Mouse (Mus musculus) right cerebral cortex, postnatal 14 days (tissue): ENCODE measurements at regions not wholly inside any gene's neighbourhood (a gene's known extent, or its start where the extent isn't known, plus 50 kb on each side); places are given as distances from the start of the nearest gene placed in this dataset.

ENCODE experiments used
- DNase-seq: peaks from one replicate; pipeline ENCODE4 v3.0.0; 2022

DNA sequence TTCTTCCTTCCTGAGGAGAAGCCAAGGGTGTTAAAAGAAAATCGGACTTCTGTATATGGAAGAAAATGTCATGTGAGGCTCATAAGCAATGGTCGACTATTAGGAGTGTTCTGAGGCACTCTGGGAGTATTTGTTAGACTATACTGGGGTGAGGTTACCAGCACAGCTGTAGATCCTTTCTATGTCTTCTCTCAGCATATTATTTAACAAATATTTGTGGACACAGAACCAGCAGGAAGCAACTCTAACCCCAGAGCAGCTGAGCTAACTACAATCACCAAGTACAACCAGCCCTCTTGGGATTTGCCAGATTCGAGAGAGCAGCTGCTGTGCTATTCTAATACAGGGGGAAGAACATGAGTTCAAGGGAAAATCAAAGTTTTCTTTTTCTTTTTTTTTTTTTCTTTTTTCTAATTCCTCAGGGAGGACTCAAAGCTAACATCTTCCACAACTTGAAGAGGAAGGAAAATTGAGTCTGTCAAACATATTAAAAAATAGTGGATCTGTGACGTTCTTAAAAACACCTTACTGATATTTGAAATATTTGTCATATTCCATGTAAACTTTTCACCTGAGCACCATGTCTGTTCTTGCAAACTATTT, 933.3 kb upstream of the Cited2 start:
- DNase-seq: no peak

DNA sequence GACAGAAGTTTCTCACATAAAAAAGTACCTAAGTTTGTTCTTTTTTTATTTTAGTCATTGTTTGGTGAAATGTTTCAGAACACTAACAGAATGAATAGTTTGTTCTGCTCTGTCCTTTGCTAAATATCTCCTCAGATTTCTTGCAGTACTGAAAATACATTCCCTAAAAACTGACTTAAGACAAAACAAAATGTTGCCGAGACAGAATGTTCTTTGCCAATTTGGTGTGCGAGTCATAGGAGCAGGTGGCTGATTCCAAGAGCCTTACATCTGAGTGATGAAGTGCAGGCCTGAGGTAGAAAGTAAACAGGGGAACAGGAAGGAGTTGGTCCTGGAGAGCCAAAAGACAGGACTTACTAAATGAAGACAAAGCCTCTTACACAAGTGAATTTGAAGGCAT, 919.0 kb upstream of the Cited2 start:
- DNase-seq: no peak

- DNase-seq: no peak
These were observed 912.3 kb upstream of the Cited2 start for GRCm38 (mm10) chr10:16810716-16811115.

DNA sequence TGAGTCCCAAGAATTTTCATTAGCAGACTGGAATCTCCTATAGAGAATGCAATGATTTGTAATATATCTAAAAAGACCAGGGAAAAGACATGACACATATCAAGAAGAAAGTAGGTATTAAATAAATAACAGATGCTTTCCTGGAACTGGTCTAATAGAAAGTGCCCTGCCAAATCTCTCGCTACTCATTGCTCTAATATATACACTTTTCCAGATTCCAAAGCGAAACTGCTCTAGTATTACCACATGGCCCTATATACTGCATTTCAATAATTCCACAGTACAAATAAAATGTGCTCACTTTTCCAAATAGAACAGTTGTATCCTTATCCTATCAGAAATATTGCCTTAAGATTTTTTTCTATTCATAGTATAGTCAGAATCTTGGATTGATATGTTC, 909.0 kb upstream of the Cited2 start:
- no peak for DNase-seq

DNA sequence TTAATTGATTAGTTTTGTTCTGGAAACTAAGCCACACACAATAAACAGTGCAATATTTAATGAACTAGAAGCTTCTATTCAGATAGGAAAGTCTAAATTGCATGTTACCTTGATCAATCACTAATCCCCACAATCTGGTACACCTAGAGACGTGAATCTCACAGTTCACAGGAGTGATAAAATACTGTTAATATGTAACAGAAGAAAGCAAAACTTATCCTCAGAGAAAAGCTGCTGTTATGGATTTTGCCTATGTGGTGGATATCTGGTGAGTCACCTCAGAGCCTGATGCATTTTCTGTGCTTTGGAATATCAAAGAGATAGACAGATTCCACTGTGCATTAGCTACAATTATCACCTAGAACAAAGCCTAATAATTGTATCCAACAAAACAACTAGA, 861.5 kb upstream of the Cited2 start:
- DNase-seq: no peak

DNA sequence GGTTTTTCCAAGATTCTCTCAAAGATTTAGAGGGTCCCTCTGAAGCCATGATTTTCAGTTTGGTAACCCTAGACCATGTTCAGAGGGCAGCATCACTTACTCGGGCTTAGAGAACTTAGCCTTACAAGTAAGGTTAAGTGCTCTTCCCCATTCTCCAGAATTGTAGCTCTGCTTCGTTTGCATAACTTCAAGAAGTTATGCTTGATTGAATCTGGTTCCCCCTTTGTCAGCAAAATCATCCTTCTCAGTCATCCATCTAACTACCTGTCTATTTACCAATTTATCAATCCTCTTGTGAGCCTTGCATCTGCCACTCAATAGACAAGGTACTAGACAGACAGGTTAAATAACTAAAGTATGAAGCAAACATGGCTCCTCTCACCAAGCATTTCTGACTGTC, 856.1 kb upstream of the Cited2 start:
- no peak for DNase-seq

DNA sequence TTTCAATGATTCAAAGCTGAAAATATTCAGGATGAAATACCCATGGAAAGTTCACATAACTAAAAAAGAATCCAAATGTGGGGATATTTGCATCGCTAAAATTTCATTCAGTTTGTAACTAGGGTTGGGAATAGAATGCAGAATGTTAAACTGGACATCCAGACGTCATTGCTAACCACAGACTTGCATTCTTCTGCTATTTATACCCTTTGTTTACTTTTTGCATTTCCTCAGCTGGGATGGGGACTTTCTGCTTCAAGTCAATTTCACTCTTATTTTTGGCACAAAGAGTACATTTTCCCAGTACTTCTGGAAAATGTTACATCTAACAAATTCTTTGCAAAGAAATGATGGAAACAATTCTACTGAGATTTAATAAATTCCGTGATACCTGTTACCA, 848.9 kb upstream of the Cited2 start:
- no peak for DNase-seq

- DNase-seq: no peak
These were observed 844.8 kb upstream of the Cited2 start for GRCm38 (mm10) chr10:16878197-16878596.

- DNase-seq: no peak
These were observed 829.7 kb upstream of the Cited2 start for GRCm38 (mm10) chr10:16893316-16893715.

DNA sequence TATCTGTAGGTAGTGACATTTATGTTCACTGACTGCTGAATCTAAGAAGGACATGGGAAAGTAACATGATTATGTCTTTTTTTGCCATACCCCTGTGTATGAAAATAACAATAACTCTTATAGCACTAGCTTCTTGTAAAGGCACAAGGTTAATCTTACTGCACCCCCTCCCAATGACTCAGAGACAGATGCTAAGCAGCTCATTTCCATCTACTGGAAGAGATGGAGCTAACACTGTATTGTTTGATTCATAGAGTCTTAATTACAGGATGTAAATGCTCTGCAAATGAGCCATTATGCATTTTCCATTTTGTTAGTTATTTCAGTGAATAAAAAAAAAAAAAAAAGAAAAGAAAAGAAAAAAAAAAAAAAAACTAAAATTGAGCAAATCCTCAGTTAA, 827.7 kb upstream of the Cited2 start:
- no peak for DNase-seq

DNA sequence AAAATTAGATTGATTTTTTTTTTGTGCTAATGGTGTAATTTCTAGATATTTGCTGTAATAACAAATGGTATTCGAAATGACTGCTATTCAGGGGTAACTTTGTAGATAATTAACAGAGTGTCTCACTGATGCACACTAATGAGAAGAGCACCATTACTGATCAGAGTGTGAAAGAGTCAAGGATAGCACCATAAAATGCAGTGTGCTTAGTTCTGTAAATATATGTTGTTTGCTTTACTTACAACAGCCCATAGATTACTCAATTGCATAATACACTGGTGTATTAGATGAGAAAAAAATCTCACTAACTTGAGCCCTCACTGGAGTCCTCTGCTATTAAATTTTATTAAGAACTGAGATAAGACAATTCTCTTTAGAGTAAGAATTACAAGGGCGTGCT, 800.1 kb upstream of the Cited2 start:
- DNase-seq: no peak

DNA sequence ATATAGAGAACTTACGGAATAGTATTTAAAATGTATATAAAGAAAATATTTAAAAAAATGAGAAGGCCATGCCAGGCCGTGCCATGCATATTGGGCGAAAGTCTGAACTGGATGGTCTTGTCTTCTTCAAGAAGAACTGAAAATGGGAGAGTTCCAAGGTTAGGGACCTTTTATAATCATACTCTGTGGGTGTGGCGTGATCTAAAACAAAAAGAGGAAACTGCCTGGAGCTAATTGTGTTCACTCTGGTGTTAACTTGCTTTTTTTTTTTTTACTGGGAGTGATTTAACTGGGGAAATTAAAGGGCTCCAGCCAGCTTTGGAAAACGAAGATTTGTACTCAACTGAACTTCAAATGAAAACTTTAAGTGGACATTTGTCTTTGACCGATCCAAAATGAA, 799.2 kb upstream of the Cited2 start:
- DNase-seq: no peak

- no peak for DNase-seq
These were observed 785.3 kb upstream of the Cited2 start for GRCm38 (mm10) chr10:16937705-16938104.

DNA sequence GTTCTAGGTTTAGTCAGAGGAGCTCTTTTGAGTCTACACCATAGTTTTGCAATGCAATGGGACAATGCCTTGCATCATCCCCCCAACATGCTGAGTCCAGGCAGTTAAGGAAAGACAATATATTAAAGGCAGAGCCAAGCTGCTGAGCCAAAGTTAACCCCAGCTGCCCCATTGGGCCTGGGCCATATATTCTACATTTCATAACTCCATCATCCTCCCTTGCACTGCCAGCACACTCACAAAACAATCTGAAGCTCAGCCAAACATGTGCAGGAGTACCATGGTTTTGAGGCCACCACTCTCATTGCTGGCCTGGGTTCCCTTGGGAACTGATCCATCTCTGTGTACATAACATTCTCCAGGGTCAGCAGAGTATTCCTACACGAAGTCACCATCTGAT, 771.4 kb upstream of the Cited2 start:
- no peak for DNase-seq

DNA sequence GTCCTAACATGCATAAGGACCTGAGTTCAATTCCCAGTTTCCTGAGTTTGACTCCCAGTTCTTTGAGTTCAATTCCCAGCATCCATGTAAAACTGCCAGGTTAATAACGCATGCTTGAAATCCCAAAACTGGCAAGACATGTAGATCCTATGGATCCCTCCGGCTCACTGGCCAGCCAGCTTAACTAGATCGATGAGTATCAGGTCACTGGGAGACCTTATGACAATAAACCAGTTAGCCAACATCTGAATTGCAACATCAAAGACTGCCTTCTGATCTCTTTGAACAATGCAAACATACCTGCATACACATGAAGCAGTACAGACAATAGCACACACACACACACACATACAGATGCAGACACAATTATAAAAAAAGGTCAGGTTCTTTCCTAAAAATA, 762.0 kb upstream of the Cited2 start:
- DNase-seq: no peak

GRCm38 (mm10) chr10:16962463-16962862, 760.6 kb upstream of the Cited2 start:
- DNase-seq: no peak

- no peak for DNase-seq
These were observed 744.2 kb upstream of the Cited2 start for GRCm38 (mm10) chr10:16978770-16979169.

DNA sequence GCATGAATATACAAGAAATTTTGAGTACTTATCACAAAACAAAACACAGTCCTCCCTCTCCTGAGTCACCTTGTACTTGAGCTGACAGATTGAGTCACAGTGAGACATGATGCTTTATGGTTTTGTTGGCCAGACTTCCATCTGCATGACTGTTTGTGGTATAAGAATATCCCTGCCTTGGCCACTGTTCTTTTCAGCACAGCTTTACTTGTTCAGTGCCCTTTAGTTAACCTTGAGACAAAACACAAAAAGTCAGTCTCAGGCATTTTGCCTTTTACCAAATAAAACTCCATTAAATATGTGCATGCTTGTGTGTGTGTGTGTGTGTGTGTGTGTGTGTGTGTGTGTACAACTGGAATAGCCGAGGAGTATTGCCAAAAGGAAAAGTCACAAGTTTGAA, 732.8 kb upstream of the Cited2 start:
- DNase-seq: no peak

DNA sequence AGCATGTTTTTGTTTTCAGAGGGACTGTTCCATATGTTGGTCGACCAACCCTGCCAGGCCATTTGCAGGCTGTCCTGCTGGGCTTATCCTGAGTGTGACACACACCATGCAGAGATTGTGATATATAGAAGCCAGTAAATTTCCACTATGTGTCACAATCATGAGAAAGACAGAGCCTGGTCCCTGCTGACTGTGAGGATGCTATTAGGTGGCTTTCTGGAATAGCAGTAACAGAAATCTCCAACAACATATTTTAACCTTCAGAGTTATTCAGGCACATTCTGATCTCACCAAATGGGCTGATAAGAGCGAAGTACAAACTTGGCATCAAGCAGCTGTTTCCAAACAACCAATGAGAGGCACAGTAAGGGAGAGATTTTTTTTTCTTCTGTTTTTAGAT, 729.2 kb upstream of the Cited2 start:
- no peak for DNase-seq

DNA sequence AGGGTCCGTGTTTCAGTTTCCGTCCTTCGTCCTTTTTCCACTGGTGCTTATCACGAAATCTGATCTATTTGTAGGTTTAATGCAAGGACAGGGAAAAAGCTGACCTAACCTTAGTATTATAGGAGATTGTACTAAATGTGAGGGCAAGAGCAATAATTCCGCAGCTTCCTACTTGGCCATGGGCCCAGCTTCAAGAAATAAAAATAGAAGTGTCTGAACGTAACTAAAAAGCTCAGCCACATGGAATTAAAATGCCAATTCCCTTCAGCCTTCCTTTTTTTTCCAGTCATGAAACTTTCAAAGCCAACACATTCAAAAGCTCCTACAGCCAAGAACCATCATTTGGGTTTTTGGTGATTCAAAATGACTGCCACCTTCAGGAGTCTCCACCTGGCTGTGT, 728.5 kb upstream of the Cited2 start:
- no peak for DNase-seq

DNA sequence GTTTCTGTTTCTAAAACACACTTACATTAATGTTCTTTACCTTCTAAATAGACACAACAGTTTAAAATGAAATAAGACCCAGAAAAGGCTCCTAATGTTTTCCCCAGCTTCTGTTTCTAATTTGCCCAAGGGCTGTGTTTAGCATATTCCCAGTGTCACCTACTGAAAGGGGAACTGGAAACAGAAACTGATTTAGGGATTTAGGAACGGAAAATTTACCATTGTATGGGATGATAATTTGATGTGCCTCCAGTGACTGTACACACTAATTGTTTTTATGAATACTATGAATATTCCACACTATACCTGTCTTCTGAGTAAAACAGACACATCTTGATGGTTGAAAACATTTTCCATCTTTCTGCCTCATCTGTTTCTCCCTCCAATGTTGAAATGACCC, 728.0 kb upstream of the Cited2 start:
- DNase-seq: no peak

GRCm38 (mm10) chr10:16996820-16997466, 726.1 kb upstream of the Cited2 start:
- DNase-seq: no peak

DNA sequence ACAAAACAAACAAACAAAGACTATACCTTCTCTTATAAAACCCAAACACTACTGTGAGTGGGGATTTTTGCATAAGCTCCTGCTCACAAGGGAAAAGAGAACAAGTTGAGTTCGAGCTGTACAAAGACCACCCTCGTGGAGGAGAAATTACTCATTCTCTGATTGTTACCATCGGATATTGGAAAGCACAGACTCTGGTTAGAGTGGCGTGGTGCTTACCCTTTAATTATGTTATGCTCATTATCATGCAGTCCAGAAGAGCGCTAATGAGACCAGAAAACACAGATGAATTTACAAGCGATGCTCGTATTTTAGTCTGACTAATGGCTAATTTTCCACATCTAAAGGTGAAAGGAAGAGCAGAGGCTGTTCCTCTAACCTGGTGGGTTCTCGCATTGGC, 721.7 kb upstream of the Cited2 start:
- DNase-seq: no peak

DNA sequence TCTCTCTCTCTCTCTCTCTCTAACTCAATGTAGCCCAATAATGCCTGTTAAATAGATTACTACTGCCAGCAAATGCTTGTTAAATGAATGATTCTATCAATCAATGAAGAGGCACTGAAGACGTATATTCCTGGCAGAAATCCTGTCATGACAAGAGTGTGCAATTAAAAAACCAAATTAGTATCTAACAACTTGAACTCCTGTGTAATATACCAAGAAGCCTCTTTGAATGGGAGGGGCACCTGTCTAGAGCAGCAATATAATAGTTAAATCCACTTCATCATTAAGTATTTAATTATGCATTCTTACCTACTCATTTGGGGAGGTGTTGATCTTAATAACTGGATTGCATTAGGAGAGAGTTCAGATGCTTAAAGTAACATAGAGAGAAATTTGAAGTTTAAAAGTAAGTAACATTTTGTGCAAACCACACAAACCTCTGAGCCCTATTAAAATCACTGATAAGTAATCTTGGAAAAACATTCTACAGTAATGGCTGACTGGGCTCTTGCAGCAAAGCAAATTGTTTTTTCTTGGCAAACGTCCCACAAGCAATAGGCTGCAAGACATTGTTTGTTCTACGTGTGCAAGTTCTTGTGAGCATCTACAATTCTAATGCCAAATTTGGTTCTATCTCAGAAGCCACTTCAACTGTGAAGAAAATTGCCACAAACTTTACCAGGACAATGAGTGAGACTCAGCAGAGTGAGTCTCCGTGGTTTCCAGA, 719.7 kb upstream of the Cited2 start:
- no peak for DNase-seq

DNA sequence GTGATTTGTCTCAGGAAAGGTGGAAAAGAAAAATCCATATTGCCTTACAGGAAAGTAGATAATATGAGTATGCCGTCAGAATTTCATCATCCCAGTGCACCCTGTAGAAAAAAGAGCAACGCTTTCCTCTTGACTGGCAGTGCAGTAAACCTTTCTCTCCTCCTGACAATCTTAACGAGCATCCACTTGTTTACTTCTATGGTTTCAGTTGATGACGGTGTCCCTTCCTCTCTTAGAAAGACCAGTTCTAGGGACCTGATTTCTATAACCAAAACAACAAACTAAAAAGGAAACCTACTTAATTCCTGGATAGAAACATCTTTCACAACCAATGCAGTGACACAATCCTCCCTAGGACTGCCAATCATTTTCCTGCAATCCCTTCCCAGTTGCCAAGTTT, 714.3 kb upstream of the Cited2 start:
- no peak for DNase-seq
